Mouse (Mus musculus): ENCODE results near the gene Ubxn6. TPM values are rescaled to one million over a fixed set of nuclear protein-coding genes. Genes with fewer than 3 reads are reported as not detected.

The Ubxn6 gene
- polyA plus RNA-seq, 1 experiment from 2014 or later: 32.7 TPM

DNA sequence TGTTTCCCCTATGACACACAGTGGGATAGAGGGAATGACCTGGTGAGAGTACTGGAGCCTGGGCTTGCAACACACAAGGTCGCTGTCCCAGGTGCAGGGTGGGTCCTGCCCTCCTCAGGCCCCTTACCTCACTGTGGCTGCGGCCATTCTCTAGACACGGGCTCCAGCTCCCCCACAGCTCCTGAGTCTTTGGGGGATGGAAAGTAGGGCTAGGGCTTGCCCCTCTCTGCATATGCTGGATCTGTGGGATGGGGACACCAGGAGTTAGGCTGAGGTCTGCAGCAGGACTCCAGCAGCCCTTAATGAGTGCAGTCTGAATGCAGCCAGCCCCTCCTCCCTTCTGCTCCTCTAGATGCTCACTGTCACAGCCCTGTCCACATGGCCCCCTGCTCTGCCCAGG lies 37.9 kb upstream of the Ubxn6 start:
- Histone ChIP-seq H3K9me3 (ENCODE audit: control insufficient read depth, low read length) (no peaks in the 10 kb centered on the region), H3K36me3 (ENCODE audit: control insufficient read depth, insufficient read depth, low read length) (no peaks in the 10 kb centered on the region), H3K4me3 (ENCODE audit: low read depth, low read length) (no peak overlapping the region), H3K9ac (ENCODE audit: low read depth, low read length) (no peak overlapping the region), H3K4me2 (ENCODE audit: low read depth, low read length) (no peak overlapping the region), H3K4me1 (ENCODE audit: control insufficient read depth, insufficient read depth, low read length) (peaks cover 3% of the 10 kb centered on the region; the same call in 1 of the 2 replicates), H3K27me3 (replicated peaks; ENCODE audit: control insufficient read depth, insufficient read depth, low read length) (peaks cover 7% of the 10 kb centered on the region), H3K27ac (replicated peaks; ENCODE audit: low read depth, low read length) (no peak overlapping the region)
- WGBS: 57% methylated on average over 3 of the region's 3 CpGs
- DNase-seq (ENCODE audit: low spot score) (no peak), ATAC-seq (ENCODE audit: low read depth) (no peak)

- 36% methylated on average over 4 of the region's 5 CpGs for WGBS
- no peak for ATAC-seq (ENCODE audit: low read depth)
- Histone ChIP-seq H3K4me2 (ENCODE audit: low read depth, low read length) (no peak overlapping the region), H3K9ac (ENCODE audit: low read depth, low read length) (no peak overlapping the region), H3K4me3 (ENCODE audit: low read depth, low read length) (no peak overlapping the region), H3K36me3 (ENCODE audit: control insufficient read depth, insufficient read depth, low read length) (no peaks in the 10 kb centered on the region), H3K9me3 (ENCODE audit: control insufficient read depth, low read length) (no peaks in the 10 kb centered on the region), H3K4me1 (ENCODE audit: control insufficient read depth, insufficient read depth, low read length) (no peaks in the 10 kb centered on the region), H3K27me3 (replicated peaks; ENCODE audit: control insufficient read depth, insufficient read depth, low read length) (peaks cover 1% of the 10 kb centered on the region), H3K27ac (replicated peaks; ENCODE audit: low read depth, low read length) (no peak overlapping the region)
- DNase-seq (ENCODE audit: low spot score): peak; percentile 81
Measured at GRCm38 (mm10) chr17:56111864-56112263, 37.0 kb upstream of the Ubxn6 start.

DNA sequence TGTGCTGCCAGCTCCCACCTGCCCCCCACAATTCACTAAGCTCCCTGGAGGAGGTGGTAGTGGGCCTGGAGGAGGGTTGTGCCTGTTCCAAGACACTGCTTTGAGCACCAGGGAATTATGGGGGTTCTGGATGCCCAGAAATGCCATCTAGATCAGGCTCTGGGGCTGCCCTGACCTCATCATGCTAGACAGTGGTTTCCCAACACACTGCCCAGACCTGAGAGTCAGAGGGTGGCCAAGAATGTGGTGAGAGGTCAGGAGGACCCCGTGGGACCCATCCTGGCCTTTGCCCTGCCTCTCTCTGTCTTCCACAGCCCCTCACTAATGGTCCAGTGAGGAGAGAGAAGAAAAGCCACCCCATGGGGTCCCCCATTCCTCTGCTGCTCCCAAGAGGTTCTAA lies 36.2 kb upstream of the Ubxn6 start:
- H3K27ac ChIP-seq (replicated peaks; ENCODE audit: low read depth, low read length): no peak overlapping the region
- no peak overlapping the region for H3K9ac ChIP-seq (ENCODE audit: low read depth, low read length)
- WGBS: 69% methylated on average over 1 of the region's 1 CpGs
- H3K4me1 ChIP-seq (ENCODE audit: control insufficient read depth, insufficient read depth, low read length): no peaks in the 10 kb centered on the region
- no peaks in the 10 kb centered on the region for H3K27me3 ChIP-seq (replicated peaks; ENCODE audit: control insufficient read depth, insufficient read depth, low read length)
- DNase-seq (ENCODE audit: low spot score): no peak
- H3K4me3 ChIP-seq (ENCODE audit: low read depth, low read length): no peak overlapping the region
- H3K9me3 ChIP-seq (ENCODE audit: control insufficient read depth, low read length): no peaks in the 10 kb centered on the region
- H3K36me3 ChIP-seq (ENCODE audit: control insufficient read depth, insufficient read depth, low read length): no peaks in the 10 kb centered on the region
- no peak for ATAC-seq (ENCODE audit: low read depth)
- H3K4me2 ChIP-seq (ENCODE audit: low read depth, low read length): no peak overlapping the region

- Histone ChIP-seq H3K4me3 (ENCODE audit: low read depth, low read length) (no peak overlapping the region), H3K4me1 (ENCODE audit: control insufficient read depth, insufficient read depth, low read length) (no peaks in the 10 kb centered on the region), H3K27ac (replicated peaks; ENCODE audit: low read depth, low read length) (no peak overlapping the region), H3K4me2 (ENCODE audit: low read depth, low read length) (no peak overlapping the region), H3K9me3 (ENCODE audit: control insufficient read depth, low read length) (no peaks in the 10 kb centered on the region), H3K9ac (ENCODE audit: low read depth, low read length) (no peak overlapping the region), H3K27me3 (replicated peaks; ENCODE audit: control insufficient read depth, insufficient read depth, low read length) (no peaks in the 10 kb centered on the region), H3K36me3 (ENCODE audit: control insufficient read depth, insufficient read depth, low read length) (no peaks in the 10 kb centered on the region)
- DNase-seq (ENCODE audit: low spot score) (no peak), ATAC-seq (ENCODE audit: low read depth) (no peak)
- WGBS: 67% methylated on average over 4 of the region's 4 CpGs
Measured at GRCm38 (mm10) chr17:56110571-56110970, 35.7 kb upstream of the Ubxn6 start.

- 60% methylated on average over 7 of the region's 10 CpGs for WGBS
- Histone ChIP-seq H3K27ac (replicated peaks; ENCODE audit: low read depth, low read length) (no peak within 1 kb of the TSS), H3K9ac (ENCODE audit: low read depth, low read length) (no peak within 1 kb of the TSS), H3K9me3 (ENCODE audit: control insufficient read depth, low read length) (no peaks in the 10 kb centered on the region), H3K4me2 (ENCODE audit: low read depth, low read length) (no peak within 1 kb of the TSS), H3K27me3 (replicated peaks; ENCODE audit: control insufficient read depth, insufficient read depth, low read length) (no peaks in the 10 kb centered on the region), H3K4me1 (ENCODE audit: control insufficient read depth, insufficient read depth, low read length) (no peaks in the 10 kb centered on the region), H3K4me3 (ENCODE audit: low read depth, low read length) (no peak within 1 kb of the TSS), H3K36me3 (ENCODE audit: control insufficient read depth, insufficient read depth, low read length) (no peaks in the 10 kb centered on the region)
- ATAC-seq (ENCODE audit: low read depth) (0 out of 2 replicates have a peak, but pooled peaks have one; percentile 23), DNase-seq (ENCODE audit: low spot score) (no peak)
Measured at GRCm38 (mm10) chr17:56109219-56110051, 34.6 kb upstream of the Ubxn6 start, which contains the start of gene Plin4. Gene Plin4 (minus strand): TSS chr17:56109803.

DNA sequence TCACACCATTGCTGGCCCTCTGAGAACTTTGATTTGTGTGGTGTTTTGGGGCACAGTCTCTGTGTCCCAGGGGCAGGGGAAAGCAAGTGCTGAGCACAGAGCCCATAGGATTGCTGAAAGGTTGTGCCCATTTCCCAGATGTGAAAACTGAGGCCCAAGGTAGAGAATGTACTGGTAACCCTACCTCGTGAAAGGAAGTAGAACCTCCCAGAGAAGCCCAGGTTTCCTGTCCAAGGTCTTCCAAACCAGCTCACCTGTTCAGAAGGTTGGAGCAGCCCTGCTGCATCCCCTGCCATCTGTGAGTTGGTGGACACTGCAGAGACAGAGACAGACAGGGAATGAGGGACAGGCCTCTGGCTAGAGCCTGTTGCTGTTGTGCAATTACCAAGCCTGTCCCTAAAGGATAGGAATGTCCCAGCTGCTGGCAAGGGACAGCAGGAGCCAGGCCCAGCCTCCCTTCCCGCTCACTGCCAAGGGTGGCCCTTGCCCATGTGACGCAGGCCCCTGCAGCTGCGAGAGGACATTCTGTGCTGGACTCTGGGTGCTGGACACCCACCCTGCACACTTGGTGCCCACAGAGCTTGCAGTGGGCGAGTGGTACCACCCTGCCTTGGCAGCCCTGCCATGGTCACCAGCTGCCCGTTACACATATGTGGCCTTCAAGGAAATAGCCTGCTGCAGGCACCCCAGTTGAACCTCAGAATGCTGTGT lies 33.7 kb upstream of the Ubxn6 start:
- Histone ChIP-seq H3K36me3 (ENCODE audit: control insufficient read depth, insufficient read depth, low read length) (peaks cover 6% of the 10 kb centered on the region; the same call in 1 of the 2 replicates), H3K4me3 (ENCODE audit: low read depth, low read length) (no peak overlapping the region), H3K9ac (ENCODE audit: low read depth, low read length) (no peak overlapping the region), H3K27me3 (replicated peaks; ENCODE audit: control insufficient read depth, insufficient read depth, low read length) (no peaks in the 10 kb centered on the region), H3K4me2 (ENCODE audit: low read depth, low read length) (no peak overlapping the region), H3K9me3 (ENCODE audit: control insufficient read depth, low read length) (no peaks in the 10 kb centered on the region), H3K4me1 (ENCODE audit: control insufficient read depth, insufficient read depth, low read length) (no peaks in the 10 kb centered on the region), H3K27ac (replicated peaks; ENCODE audit: low read depth, low read length) (no peak overlapping the region)
- DNase-seq (ENCODE audit: low spot score) (no peak), ATAC-seq (ENCODE audit: low read depth) (no peak)
- 76% methylated on average over 6 of the region's 6 CpGs for WGBS

DNA sequence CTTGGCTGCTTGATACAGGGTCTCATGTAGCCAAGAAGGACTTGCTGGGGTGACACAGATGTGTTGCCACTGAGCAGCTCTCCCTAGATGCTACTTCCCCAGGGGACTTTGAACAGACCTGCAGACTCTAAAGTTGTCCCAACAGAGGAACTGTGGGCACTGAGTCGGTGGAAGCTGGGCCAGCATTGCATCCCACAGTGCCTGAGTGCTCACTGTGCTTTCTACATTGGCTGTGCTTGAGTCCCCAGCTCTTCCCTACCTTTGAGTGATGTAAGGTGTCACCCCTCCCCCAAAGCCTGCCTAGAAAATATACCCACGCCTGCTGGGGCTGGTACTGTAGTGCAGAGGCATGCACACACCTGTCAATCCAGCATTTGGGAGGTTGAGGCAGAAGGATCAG lies 32.9 kb upstream of the Ubxn6 start:
- DNase-seq (ENCODE audit: low spot score) (no peak), ATAC-seq (ENCODE audit: low read depth) (no peak)
- Histone ChIP-seq H3K4me1 (ENCODE audit: control insufficient read depth, insufficient read depth, low read length) (no peaks in the 10 kb centered on the region), H3K27me3 (replicated peaks; ENCODE audit: control insufficient read depth, insufficient read depth, low read length) (no peaks in the 10 kb centered on the region), H3K27ac (replicated peaks; ENCODE audit: low read depth, low read length) (no peak overlapping the region), H3K4me2 (ENCODE audit: low read depth, low read length) (no peak overlapping the region), H3K36me3 (ENCODE audit: control insufficient read depth, insufficient read depth, low read length) (peaks cover 13% of the 10 kb centered on the region), H3K4me3 (ENCODE audit: low read depth, low read length) (no peak overlapping the region), H3K9ac (ENCODE audit: low read depth, low read length) (no peak overlapping the region), H3K9me3 (ENCODE audit: control insufficient read depth, low read length) (no peaks in the 10 kb centered on the region)
- WGBS: 70% methylated on average over 2 of the region's 2 CpGs

DNA sequence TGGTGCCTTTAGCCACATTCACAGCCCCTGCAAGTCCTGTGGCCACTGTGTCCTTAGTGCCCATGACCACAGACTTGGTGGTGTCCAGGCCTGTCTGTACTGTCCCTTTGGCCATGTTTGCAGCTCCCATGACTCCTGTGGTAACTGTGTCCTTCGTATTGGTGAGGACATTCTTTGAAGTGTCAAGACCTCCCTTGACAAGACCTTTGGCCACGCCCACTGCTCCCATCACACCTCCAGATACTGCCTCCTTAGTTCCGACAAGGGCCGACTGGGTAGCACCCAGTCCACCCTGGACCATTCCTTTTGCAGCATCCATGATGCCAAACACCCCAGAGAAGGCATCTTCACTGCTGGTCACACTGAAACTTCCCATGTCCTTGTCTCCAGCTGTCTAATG lies 32.2 kb upstream of the Ubxn6 start:
- H3K27me3 ChIP-seq (replicated peaks; ENCODE audit: control insufficient read depth, insufficient read depth, low read length): no peaks in the 10 kb centered on the region
- H3K9me3 ChIP-seq (ENCODE audit: control insufficient read depth, low read length): no peaks in the 10 kb centered on the region
- no peak overlapping the region for H3K27ac ChIP-seq (replicated peaks; ENCODE audit: low read depth, low read length)
- H3K4me3 ChIP-seq (ENCODE audit: low read depth, low read length): no peak overlapping the region
- H3K9ac ChIP-seq (ENCODE audit: low read depth, low read length): no peak overlapping the region
- peaks cover 21% of the 10 kb centered on the region for H3K36me3 ChIP-seq (ENCODE audit: control insufficient read depth, insufficient read depth, low read length)
- DNase-seq (ENCODE audit: low spot score) (no peak), ATAC-seq (ENCODE audit: low read depth) (no peak)
- no peaks in the 10 kb centered on the region for H3K4me1 ChIP-seq (ENCODE audit: control insufficient read depth, insufficient read depth, low read length)
- 77% methylated on average over 4 of the region's 4 CpGs for WGBS
- H3K4me2 ChIP-seq (ENCODE audit: low read depth, low read length): no peak overlapping the region
